Mouse (Mus musculus) large intestine, adult 2 months (tissue): ENCODE measurements around the gene Fam3a. TPM values are rescaled to one million over a fixed set of nuclear protein-coding genes. Genes with fewer than 3 reads are reported as not detected.

Experiments
- DNase-seq: peaks from one replicate; pipeline ENCODE4 v3.0.0-alpha.2; 2012; ENCODE audit warnings: low read depth, low spot score
- WGBS: fragments of 180-500 bp; shearing (Covaris S2); methylation state at CpG from one replicate; pipeline ENCODE4 v1.1.7; 2018; 5-methylcytosine and 5-hydroxymethylcytosine counted together
- polyA plus RNA-seq: library from polyadenylated mRNA; depleted of rRNA; stranded (reverse); fragments of >200 nt; gene quantifications from 2 replicates; pipeline ENCODE4 v1.2.3, GENCODE M21; 2012; rRNA removed

Fam3a gene
- polyA plus RNA-seq, 1 experiment, result 25.0 TPM

DNA sequence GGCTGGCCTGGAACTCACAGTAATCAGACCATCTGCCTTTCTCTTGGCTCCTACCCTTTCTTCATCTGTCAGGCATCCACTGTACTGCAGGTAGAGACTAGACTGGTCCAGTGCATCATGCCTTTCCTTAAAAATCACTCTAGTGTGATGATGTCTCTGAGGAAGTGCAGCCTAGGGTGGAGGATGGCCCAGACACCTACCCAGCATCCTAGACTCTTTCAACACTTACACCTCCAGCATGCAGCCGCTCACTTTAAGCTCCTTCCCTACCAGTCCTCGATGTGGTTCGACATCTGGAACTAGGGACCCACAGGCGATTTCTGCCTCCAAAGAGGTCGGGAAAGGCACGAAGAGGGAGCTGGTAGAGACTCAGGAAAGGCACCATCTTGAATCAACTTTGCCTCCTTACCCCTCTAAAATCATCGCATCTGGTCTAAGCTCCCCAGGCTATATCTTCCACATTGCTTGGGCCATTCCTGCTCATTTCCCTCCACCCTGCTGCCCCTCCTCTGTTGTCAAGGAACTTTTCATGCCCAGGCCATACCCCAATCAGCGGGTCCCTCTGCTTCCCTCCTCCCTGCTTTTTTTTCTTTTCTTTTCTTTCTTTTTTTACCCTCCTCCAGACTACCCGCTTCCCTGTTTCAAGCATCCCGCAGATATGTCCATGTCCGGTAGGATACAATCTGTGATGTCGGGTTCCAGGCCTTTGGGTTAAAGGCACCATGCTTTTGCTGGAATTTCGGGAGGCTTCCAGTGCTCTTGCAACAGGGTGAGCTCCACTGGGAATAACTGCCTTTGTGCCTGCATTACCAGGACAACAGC, 40.2 kb downstream of the Fam3a start:
- DNase-seq, result no peak
- 20% methylated on average over 13 of the region's 13 CpGs for WGBS

Other genes with a start within 250 kb of the Fam3a start
- gene Tex28, start 225.4 kb downstream of the Fam3a start, polyA plus RNA-seq, result not detected in 2 replicates
- gene Tktl1, start 216.0 kb downstream of the Fam3a start, polyA plus RNA-seq, result 0.04 TPM in 1 of 2 replicates, not detected in the other
- gene Flna, start 143.5 kb downstream of the Fam3a start, polyA plus RNA-seq, result 553 and 589 TPM in 2 replicates
- gene Emd, start 138.6 kb downstream of the Fam3a start, polyA plus RNA-seq, result 44.3 and 48.8 TPM in 2 replicates
- 1,702 and 1,771 TPM in 2 replicates for gene Rpl10, start 122.5 kb downstream of the Fam3a start, polyA plus RNA-seq
- gene Taz, start 111.4 kb downstream of the Fam3a start, polyA plus RNA-seq, result 63.1 and 89.6 TPM in 2 replicates
- gene Dnase1l1, start 110.9 kb downstream of the Fam3a start, polyA plus RNA-seq, result 20.5 and 25.7 TPM in 2 replicates
- 141 and 214 TPM in 2 replicates for gene Atp6ap1, start 96.2 kb downstream of the Fam3a start, polyA plus RNA-seq
- gene Gdi1, start 88.3 kb downstream of the Fam3a start, polyA plus RNA-seq, result 138 and 150 TPM in 2 replicates
- gene Fam50a, start 80.2 kb downstream of the Fam3a start, polyA plus RNA-seq, result 7.1 and 8.9 TPM in 2 replicates
- 3.0 and 5.0 TPM in 2 replicates for gene Plxna3, start 64.2 kb downstream of the Fam3a start, polyA plus RNA-seq
- 45.0 and 58.7 TPM in 2 replicates for gene Lage3, start 39.7 kb downstream of the Fam3a start, polyA plus RNA-seq
- gene Ubl4a, start 20.1 kb downstream of the Fam3a start, polyA plus RNA-seq, result 45.9 and 52.2 TPM in 2 replicates
- gene Slc10a3, start 19.9 kb downstream of the Fam3a start, polyA plus RNA-seq, result 13.6 and 15.2 TPM in 2 replicates
- 7.0 and 12.6 TPM in 2 replicates for gene Ikbkg, start within 50 bp of the Fam3a start, polyA plus RNA-seq
- 40.5 and 60.0 TPM in 2 replicates for gene G6pdx, start 35.9 kb upstream of the Fam3a start, polyA plus RNA-seq
- gene Gm6880, start 88.1 kb upstream of the Fam3a start, polyA plus RNA-seq, result not detected in 2 replicates
- not detected in 2 replicates for gene Olfr1326-ps1, start 181.6 kb upstream of the Fam3a start, polyA plus RNA-seq
- not detected in 2 replicates for gene Olfr1325, start 199.4 kb upstream of the Fam3a start, polyA plus RNA-seq